Comparison of ENCODE assay signal across 29 mouse cellular contexts in genomic region chr17:8357498-8357897, GRCm38 (mm10). TPM values are rescaled to one million over a fixed set of nuclear protein-coding genes. Genes with fewer than 3 reads are reported as not detected.
"Had no signal": no experiment of that assay in that cellular context is flagged by ENCODE, and none has a peak within 500 bp of the region (broad histone marks: within the 10 kb centered on the region; RNA-seq: fewer than 3 reads in every experiment).

No protein-coding gene starts in this region.

- H3K27ac ChIP-seq: heart, adult 2 months; heart, embryonic 13.5 days; heart, embryonic 15.5 days; hindbrain, embryonic 13.5 days; hindbrain, embryonic 15.5 days; hindbrain, postnatal 0 days; kidney, embryonic 15.5 days; kidney, postnatal 0 days; left cerebral cortex, adult 2 months; limb, embryonic 10.5 days; limb, embryonic 12.5 days; liver, embryonic 13.5 days; liver, embryonic 15.5 days had no signal

- H3K27me3 ChIP-seq: hindbrain, embryonic 13.5 days; hindbrain, embryonic 15.5 days; liver, embryonic 13.5 days had no signal

- H3K9me3 ChIP-seq: heart, embryonic 15.5 days; hindbrain, embryonic 13.5 days; hindbrain, embryonic 15.5 days; kidney, embryonic 15.5 days; limb, embryonic 10.5 days; limb, embryonic 12.5 days; liver, embryonic 13.5 days; liver, embryonic 15.5 days had no signal

- H3K4me2 ChIP-seq: heart, embryonic 11.5 days; heart, embryonic 13.5 days; heart, embryonic 15.5 days; hindbrain, embryonic 13.5 days; hindbrain, embryonic 15.5 days; kidney, embryonic 15.5 days; limb, embryonic 12.5 days; liver, embryonic 11.5 days; liver, embryonic 13.5 days; liver, embryonic 15.5 days had no signal

- H3K4me1 ChIP-seq: heart, embryonic 13.5 days; heart, embryonic 15.5 days; liver, embryonic 13.5 days; liver, embryonic 15.5 days had no signal

- DNase-seq: gastrocnemius, postnatal 14 days; heart, adult 2 months; heart, postnatal 14 days; heart, postnatal 36 days; kidney, adult 11 months; kidney, adult 2 months; kidney, adult 9 months; kidney, postnatal 14 days; kidney, postnatal 36 days; liver; liver, embryonic 13.5 days had no signal

- ATAC-seq: hindbrain, postnatal 0 days had no signal

- H3K4me3 ChIP-seq: heart, adult 2 months; heart, embryonic 13.5 days; heart, embryonic 15.5 days; hindbrain, embryonic 13.5 days; hindbrain, embryonic 15.5 days; kidney, embryonic 15.5 days; left cerebral cortex, adult 2 months; limb, embryonic 10.5 days; limb, embryonic 12.5 days; liver, embryonic 13.5 days; liver, embryonic 15.5 days had no signal

- H3K9ac ChIP-seq: heart, embryonic 13.5 days; heart, embryonic 15.5 days; hindbrain, embryonic 13.5 days; hindbrain, embryonic 15.5 days; kidney, embryonic 15.5 days; limb, embryonic 12.5 days; liver, embryonic 13.5 days; liver, embryonic 15.5 days had no signal

- H3K36me3 ChIP-seq: heart, embryonic 13.5 days; heart, embryonic 15.5 days; hindbrain, embryonic 13.5 days; hindbrain, embryonic 15.5 days; kidney, embryonic 15.5 days; limb, embryonic 10.5 days; limb, embryonic 12.5 days; liver, embryonic 13.5 days; liver, embryonic 15.5 days had no signal

RNA-seq across cellular contexts. Expression of gene T2, which starts 1.7 kb away (rescaled TPM):
- total RNA-seq: gastrocnemius, adult 18-20 months; gastrocnemius, adult 8-10 months; gastrocnemius, postnatal 14 days; gastrocnemius, postnatal 36 days; hematopoietic stem cell, adult 5-6 weeks had no signal
- polyA plus RNA-seq: liver, embryonic 15.5 days had no signal

RNA-seq across cellular contexts. Expression of gene Prr18, which starts 20.2 kb away (rescaled TPM):
- total RNA-seq: gastrocnemius, adult 18-20 months; hematopoietic stem cell, adult 5-6 weeks had no signal
- polyA plus RNA-seq: heart, postnatal 0 days had no signal
